Mouse (Mus musculus): ENCODE measurements around the gene Kif14. TPM values are rescaled to one million over a fixed set of nuclear protein-coding genes. Genes with fewer than 3 reads are reported as not detected.
"Not testable (repeated sequence)": the region's sequence is repeated elsewhere in the genome, so short reads cannot be mapped to it uniquely, and the experiment has no call there.

The Kif14 gene
- total RNA-seq, 4 experiments from 2014 or later: 0.08 to 0.27 (median 0.15) TPM

DNA sequence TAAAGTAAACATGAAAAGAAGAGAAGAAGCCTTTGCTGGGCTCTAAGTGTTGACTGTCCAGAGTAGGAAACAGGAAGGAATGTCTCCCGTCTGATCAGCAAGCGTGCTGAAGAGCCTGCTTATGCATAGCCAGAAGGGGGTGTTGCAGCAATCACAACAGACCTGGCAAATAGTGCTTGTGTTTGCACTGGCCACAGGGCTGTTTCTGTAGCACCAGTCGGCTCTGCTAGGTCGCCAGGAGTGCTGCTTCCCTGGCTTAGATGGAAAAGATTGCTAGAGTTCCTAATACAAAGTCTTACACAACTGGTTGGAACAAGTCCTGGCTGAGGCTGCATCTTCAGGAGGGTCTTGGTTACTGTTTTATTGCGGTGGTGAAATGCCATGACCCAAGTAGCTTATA, 25.5 kb downstream of the Kif14 start:
- DNase-seq (ENCODE audit: low spot score in 2 of 2): no peak

DNA sequence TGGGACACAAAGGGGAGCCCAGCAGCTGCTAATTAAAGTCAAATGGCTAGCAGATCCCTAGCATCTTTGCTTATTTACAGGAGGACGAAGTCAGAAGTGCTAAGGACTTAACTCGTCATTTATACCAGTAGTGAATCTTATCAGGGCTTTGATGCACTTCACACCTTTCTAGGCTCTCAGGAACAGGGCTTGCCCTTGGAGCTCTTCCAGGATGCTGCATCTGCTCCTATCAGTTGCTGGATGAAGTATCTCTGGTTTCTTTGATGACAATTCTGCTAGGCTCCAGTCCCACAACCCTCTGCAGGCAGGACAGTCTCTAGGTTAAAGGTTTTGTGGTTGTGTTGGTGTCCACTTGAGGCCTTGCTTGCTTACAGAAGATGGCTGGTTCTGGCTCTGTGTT, 26.1 kb downstream of the Kif14 start:
- no peak for DNase-seq (ENCODE audit: low spot score in 2 of 2)

DNA sequence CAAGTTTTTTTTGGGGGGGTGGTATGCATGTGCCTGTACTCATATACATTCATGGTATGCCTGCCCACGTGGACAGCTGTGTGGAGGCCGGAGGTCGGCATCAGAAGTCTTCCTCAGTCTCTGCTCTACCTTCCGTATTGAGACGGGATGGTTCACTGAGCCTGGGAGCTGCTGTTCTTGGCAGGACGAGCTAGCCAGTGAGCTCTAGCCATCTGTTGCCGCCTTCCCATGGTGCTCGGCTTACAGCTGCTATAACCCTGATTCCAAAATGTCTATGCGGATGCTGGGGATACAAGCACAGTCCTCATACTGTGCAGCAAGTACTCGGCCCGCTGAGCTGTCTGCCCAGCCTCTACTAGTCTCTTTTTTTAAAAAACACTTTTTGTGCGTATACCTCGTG, 33.2 kb downstream of the Kif14 start:
- DNase-seq (ENCODE audit: low spot score in 2 of 2): no peak

DNA sequence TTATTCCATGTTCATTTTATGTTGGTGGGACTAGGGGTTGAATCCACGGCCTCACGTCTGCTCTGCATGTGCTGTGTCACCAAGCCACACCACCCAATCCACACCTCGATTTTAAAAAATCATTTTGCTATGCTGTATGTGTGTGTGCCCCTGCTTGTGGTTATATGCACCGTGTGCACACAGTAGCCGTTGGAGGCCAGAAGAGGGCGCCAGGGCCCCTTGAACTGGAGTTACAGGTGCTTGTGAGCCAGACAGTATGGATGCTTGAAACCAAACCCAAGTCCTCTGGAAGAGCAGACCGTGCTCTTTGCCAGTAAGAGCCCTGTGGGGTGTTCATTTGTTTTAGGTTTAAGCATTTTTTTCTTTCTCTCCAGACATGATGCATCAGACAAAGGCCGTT, 36.8 kb downstream of the Kif14 start:
- no peak for DNase-seq (ENCODE audit: low spot score in 2 of 2)

DNA sequence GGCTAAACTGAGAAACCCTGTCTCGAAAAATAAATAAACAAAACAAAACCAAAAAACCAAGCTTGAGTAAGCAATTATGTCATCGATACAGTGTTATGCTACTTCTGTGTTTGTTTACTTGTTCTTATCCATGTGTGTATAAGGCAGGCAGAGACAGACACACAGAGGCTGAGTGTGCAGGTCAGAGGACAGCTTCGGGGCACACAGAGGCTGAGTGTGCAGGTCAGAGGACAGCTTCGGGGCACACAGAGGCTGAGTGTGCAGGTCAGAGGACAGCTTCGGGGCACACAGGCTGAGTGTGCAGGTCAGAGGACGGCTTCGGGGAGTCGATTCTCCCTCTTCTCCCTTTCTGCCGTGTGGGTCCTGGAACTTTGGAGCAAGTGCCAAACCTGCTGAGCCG, 40.1 kb downstream of the Kif14 start:
- not testable (repeated sequence) for DNase-seq (ENCODE audit: low spot score in 2 of 2)

DNA sequence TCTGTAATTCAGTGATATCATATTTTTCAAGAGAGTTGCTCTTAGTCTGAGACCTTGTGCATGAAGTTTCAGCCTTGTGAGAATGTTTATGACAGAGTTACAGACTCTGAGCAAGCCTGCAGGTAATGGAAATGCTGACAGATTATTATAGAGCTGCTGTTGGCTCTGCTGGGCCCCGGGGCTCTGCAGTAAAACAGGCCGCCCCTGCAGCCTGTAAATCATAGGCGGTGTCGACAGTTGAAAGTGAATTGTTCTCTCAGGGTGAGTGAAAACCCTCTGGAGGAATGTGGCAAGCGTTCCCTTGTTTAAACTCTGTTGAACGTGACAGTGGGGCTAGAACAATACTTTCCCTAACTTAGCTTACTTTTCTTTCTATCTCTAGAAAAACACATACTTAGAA, 46.2 kb downstream of the Kif14 start:
- no peak for DNase-seq (ENCODE audit: low spot score in 2 of 2)

DNA sequence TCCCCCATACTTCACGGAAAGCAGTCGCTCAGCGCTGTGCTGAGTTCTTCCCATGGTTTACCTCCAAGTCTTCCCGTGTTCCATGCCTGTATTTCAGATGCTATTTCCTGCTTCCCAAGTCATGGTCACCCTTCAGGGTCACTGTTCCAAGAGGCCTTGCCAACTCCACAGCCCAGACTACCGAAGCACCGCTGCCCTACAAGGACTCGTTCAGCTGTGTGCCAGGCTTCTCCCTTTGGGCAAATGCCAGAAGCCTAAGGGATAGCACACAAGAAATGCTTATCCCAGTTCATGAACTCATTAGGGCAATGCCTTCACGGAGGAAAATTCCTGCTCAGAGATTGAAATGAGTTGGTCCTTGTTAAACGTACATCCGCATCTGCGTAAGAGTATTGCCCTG, 47.0 kb downstream of the Kif14 start:
- DNase-seq (ENCODE audit: low spot score in 2 of 2): no peak

DNA sequence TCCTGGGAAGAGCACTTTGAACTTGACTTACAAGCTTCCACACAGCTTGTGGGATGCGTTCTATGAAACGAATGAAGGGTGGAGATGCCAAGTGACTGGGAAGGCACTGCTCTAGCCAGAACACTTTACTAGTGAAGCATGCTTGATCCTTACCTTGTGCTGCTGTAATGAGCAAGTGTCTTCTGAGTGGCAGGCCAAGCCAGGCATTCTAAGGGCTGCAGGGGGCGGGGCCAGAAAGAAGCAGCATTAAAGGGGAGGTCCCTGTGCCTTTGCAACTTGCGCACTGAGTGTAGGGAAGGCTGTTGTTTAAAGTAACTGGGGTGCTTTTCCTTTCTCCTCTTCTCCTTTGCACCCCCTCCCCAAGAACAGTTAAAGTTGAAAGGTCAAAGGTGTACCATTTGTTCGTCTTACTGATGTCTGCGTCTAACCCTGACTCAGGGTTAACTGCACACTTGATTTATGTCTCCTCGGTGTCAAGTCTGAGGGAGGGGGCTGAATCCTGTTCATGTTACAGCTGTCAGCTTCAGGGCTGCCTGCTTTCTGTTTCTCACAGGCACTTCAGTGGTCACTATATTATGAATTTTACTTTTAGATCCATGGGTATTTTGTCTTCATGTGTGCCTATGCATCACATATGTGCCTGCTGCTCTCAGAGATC, 52.7 kb downstream of the Kif14 start:
- no peak for DNase-seq (ENCODE audit: low spot score in 2 of 2)

DNA sequence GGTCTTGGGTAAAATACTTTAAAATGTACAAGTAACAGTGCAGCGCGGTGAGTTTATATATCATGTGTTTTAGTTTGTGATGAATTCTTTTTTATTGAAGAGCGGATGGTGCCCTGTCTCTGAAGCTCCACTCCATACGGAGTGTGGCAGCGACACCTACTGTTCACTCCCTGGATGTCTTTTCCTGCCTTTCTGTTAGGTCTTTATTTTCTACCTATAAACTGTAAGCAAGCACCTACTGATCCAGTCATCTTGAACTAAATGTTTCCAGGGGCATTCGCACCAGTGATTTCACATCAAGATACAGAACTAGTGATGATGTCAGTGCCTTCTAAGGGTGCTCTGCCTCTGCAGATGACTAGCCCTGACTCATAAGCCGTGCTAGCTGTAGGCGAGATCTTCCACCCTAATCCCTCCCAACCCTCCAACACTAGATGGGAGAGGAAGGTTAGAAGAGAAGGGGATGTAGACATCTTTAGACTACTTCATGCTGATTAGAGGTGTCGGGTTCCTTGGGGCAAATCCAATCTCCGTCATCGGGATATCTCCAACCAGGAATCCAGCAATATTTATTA, 55.3 kb downstream of the Kif14 start:
- DNase-seq (ENCODE audit: low spot score in 2 of 2): peak in 1 of 2 experiments; percentile 75

DNA sequence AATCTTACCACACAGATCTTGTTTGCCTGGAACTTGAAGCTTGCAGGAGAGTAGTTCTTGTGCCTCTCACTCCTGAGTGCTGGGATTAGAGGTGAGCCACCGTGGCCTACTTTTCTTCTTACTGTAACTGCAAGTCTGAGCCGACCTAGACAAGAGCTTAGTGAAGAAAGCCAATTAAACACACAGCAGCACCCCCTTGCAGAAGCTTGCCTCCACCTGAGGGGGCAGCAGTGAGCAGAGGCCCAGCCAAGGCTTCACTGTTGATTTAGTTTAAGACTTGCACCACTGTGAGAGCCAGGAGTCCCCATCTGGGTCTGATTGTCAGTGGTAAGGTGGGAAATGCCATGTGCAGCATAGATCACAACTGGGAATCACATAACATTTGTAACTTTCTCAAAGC, 58.8 kb downstream of the Kif14 start:
- DNase-seq (ENCODE audit: low spot score in 2 of 2): peak in 1 of 2 experiments; percentile 39

DNA sequence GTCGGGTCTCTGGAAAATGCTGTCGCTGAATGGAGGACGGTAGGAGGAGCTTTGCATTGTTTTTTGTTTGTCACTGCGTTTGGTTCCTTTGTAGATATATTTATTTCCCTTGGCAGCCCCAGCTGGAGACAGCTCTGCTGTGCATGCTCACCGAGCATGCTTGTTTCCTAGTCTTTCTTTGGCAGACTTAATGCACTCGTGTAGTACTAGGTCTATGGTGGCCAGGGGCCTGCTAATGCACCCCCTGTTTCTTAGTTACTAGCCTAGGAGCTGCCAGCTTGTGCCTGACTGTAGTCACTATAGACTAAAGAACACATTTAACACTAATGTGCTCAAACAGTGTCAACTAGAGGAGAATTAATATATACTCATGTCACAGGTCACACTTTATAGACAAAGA, 59.7 kb downstream of the Kif14 start:
- DNase-seq (ENCODE audit: low spot score in 2 of 2): no peak

DNA sequence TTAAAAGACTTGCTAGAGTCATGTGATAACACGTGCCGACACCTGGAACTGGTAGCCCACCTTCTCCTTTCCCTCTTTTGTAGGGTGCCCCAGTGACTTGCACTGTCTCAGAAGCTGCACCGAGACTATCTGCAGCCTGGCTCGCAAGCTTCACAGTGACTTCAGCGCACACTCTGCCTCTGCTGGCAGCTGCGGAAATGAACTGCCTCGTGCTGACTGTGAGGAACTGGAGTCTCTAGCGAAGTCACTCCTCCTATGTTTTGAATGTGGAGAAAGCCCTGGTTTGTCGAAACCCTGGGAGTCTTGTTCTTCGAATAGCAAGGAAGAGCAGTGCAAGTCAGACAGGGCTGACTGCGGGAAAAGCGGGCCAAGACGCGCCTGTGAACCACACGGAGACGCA, 61.0 kb downstream of the Kif14 start:
- DNase-seq (ENCODE audit: low spot score in 2 of 2): peak in 1 of 2 experiments; percentile 20

DNA sequence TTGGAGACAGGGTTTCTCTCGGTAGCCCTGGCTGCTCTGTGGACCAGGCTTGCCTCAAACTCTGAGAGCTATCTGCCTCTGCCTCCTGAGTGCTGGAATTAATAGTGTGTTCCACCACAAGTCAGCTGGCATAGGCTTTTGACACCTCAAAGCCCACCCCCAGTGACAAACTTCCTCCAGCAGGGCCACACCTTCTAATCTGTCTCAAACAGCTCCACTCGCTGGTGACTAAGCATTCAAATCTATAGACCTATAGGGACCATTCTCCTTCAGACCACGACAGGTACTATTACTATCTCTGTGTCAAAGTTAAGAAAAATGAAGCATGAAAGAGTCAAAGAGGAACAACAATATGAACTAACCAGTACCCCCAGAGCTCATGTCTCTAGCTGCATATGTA, 66.4 kb downstream of the Kif14 start:
- DNase-seq (ENCODE audit: low spot score in 2 of 2): no peak

DNA sequence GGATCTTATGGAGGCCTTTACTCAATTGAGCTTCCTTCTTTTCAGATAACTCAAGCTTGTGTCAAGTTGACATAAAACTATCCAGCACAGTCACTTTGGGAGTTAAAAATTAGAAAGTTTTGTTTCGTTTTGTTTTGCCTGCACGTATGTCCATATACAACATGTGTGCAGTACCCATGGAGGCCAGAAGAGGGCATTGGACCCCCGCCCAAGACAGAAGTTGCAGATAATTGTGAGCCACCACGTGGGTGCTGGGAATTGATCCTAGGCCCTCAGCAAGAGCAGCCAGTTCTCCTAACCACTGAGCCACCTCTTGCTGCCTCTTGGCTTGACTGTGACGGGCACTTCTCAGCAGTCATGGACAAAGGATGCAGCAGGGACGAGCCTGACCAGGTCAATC, 70.8 kb downstream of the Kif14 start:
- no peak for DNase-seq (ENCODE audit: low spot score in 2 of 2)

DNA sequence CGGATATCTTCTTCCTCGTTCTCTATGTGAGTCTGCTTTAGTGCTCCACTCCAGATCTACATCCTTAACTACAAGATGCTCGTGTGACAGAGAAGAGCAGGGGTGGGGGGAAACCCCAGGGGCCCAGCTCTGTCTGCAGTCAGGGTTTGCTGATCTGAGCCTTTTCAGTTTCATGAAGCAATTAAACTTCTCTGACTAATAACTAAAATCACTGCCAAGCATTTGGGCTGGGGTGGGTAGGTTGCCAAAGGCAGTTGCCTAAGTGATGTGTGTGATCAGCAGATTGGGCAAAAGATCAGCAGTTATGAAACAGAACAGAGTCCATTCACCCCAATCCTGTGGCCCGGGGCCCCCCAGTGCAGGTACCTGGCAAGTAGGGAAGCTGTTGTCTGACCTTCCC, 72.1 kb downstream of the Kif14 start:
- peak; percentile 67 to 68 for DNase-seq (ENCODE audit: low spot score in 2 of 2)

DNA sequence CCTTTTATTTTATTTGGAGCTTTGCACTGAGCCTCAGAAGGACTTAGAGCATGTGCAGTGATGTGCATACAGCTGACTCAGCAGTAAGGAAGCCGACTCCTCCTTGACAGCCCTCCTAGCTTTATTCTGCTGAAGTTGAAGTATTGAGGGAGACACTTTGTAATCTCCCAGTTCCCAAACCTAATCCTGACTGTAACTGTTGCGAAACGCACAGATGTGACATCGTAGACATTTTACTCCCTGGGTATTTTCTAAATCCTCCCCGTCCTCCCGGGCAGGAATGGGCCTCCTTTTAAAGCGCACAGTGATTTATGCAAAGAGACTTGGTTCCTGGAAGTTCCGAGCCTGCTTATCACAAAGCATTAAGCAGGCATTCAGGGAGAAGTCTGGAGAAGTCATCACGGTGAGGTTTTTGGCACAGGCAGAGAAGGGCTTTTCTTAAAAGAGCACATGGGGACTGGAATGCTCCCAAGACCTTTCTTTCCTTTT, 74.3 kb downstream of the Kif14 start:
- no peak for DNase-seq (ENCODE audit: low spot score in 2 of 2)

DNA sequence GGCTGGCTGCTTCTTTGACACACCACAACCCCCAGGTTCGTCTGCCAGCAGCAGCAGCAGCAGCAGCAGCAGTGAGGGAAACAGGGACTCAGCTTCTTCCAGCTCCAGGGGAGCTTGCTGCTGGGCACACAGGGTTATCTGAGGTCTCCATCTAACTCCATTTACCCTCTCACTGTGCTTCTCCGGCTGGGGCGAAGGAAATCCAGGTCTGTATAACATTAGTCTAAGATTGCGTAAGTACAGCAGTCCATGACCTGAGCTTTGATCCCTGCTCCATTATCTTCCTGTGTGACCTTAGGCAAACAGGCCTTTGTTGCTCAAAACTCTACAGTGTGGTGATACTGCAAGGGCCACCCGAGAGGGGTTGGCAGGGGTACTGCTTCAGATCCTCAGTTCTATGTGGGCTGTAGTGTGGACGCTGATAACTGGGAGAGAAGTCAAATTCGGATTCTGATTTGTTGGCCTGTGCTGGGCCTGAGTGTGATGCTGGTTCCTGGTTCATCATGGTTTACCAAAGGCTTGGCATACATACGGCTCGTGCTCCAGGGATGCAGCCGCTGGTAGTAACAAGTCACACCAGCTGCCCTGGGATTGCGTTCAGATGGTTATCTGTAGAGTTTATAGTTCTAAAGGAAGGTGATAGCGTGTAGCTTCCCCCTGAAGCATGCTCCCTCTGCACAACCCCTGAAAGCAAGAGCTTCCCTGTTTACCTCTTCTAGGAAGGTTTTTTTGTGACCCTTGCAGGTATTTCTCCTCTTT, 75.7 kb downstream of the Kif14 start:
- DNase-seq (ENCODE audit: low spot score in 2 of 2): no peak

DNA sequence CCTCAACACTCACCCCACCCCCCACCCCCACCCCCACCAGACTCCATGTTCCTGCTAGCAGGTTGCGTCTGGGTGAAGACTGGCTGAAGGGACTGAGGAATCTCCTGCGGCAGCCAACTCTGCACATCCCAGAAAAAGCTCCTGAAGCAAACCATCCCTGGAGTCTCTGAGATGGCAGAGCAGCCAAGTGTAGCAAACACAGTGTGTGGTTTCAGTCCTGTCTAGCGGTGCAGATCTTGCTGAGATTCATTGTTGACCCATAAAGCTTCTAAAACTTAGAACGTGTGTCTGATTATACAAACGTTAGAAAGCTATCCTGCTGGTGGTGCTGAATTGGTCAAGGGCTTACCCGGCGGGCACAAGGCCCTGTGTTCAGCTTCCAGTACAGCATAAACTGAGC, 77.8 kb downstream of the Kif14 start:
- DNase-seq (ENCODE audit: low spot score in 2 of 2): no peak

DNA sequence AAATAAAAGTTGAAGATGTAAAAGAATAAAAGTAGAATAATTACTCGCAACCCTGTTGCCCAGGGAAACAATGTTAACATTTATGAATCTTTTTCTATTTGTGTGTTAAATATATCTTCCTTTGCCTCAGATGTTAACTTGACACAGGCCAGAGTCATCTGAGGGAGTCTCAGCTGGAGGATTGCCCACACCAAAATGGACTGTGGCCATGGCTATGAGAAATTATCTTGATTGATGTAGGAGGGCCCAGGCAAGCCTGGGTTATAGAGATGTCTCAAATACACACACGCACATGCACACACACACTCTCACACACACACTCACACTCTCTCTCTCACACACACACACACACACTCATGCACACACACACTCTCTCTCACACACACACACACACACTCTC, 80.9 kb downstream of the Kif14 start:
- DNase-seq (ENCODE audit: low spot score in 2 of 2): no peak

DNA sequence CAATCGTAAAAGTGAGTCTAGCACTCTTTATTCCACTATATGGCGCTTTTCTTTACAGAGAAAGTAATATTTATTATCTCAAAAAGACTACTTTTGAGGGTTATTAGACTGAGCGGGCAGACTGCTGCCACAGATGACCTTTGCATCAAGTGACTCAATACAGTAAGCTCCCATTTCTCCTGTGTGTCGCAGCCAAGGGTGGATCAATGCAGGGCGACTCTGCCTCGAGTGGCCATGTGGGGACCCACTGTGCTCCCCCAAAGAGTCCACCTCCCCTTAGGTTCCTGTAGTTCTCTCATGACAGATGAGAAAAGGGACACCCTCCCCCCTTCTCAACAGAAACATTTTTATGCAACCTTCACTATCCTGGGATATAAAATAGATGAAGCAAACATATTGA, 84.1 kb downstream of the Kif14 start:
- DNase-seq (ENCODE audit: low spot score in 2 of 2): no peak

DNA sequence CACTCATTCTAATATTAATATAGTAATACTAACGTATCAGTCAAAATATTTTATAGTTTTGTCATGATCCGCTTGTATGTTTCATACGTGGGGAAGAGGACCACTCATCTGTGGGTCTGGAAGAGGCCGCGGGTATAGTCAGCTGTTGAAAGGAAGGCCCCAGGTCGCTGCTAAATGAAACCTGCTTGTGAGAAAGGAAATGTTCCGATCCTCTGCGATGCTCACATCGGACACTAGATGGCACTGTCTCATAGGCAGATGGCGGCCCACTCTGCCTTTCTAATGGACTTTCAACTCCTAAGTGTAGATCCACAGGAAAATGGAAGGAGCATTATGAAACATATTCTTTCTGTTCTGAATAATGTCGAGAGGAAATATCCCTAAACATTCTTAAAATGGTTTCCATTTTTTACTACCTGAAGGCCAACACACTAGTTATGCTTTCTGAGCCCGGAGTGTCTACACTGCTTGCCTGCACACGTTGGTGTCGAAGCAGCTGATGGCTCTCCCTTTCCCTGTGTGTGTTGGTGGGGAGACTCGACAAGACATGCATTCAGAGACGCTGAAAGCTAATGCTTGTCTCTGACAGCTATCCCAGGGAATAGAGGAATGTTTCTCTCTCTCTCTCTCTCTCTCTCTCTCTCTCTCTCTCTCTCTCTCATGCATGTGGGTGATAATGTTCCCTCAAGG, 84.9 kb downstream of the Kif14 start:
- peak; percentile 68 to 92 for DNase-seq (ENCODE audit: low spot score in 2 of 2)

DNA sequence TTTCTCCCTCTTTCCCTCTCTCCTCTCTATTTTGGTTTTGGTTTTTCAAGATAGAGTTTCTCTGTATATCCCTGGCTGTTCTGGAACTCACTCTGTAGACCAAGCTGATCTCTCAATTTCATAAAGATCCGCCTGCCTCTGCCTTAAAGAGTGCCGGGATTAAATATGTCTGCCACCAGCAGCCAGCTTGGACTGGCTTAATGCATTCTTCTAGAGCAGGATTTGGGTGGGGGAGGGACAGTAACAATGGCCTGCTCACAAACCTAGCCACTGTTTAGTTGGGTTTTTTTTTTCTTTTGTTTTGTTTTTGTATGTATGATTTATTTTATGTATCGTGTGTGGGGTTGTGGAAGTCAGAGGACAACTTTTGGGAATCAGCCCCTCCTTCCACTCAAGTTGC, 88.5 kb downstream of the Kif14 start:
- no peak for DNase-seq (ENCODE audit: low spot score in 2 of 2)
